Mouse (Mus musculus) CH12F3 (cell line): Measurements from ENCODE around the gene Adpgk.

Experiments
- in situ Hi-C: fragments of 300-500 bp; cut with MboI; formaldehyde crosslinking; loops from 2 replicates; pipeline ENCODE4 v1.14.3; 2020; ENCODE audit warnings: low sequenced_read_pairs

The Adpgk gene

GRCm38 (mm10) chr9:59290957-59291687 lies at the start of gene Adpgk:
Gene Adpgk, plus strand, starts transcription at chr9:59291558.
- in situ Hi-C loops: no loop called here

- in situ Hi-C loops: no loop called here
These were observed 46.2 kb upstream of the Adpgk start for GRCm38 (mm10) chr9:59245181-59245580.

GRCm38 (mm10) chr9:59246456-59247029 lies 44.8 kb upstream of the Adpgk start:
- in situ Hi-C loops: no loop called here

GRCm38 (mm10) chr9:59249359-59249758 lies 42.0 kb upstream of the Adpgk start:
- in situ Hi-C loops: no loop called here

- in situ Hi-C loops: no loop called here
These were observed 41.1 kb upstream of the Adpgk start for GRCm38 (mm10) chr9:59250272-59250671.

GRCm38 (mm10) chr9:59254716-59255421 lies 36.5 kb upstream of the Adpgk start:
- in situ Hi-C loops: no loop called here

- in situ Hi-C loops: no loop called here
These were observed 31.4 kb upstream of the Adpgk start for GRCm38 (mm10) chr9:59259806-59260454.

- in situ Hi-C loops: no loop called here
These were observed 25.0 kb upstream of the Adpgk start for GRCm38 (mm10) chr9:59266332-59266731.

GRCm38 (mm10) chr9:59269728-59270127 lies 21.6 kb upstream of the Adpgk start:
- in situ Hi-C loops: no loop called here

- in situ Hi-C loops: no loop called here
These were observed 20.3 kb upstream of the Adpgk start for GRCm38 (mm10) chr9:59271081-59271480.

- in situ Hi-C loops: no loop called here
These were observed 19.6 kb upstream of the Adpgk start for GRCm38 (mm10) chr9:59271711-59272110.

GRCm38 (mm10) chr9:59273199-59273598 lies 18.2 kb upstream of the Adpgk start:
- in situ Hi-C loops: no loop called here

- in situ Hi-C loops: no loop called here
These were observed 16.4 kb upstream of the Adpgk start for GRCm38 (mm10) chr9:59274846-59275455.

- in situ Hi-C loops: no loop called here
These were observed 13.2 kb upstream of the Adpgk start for GRCm38 (mm10) chr9:59278199-59278598.

- in situ Hi-C loops: no loop called here
These were observed 12.7 kb upstream of the Adpgk start for GRCm38 (mm10) chr9:59278694-59279093.

GRCm38 (mm10) chr9:59280888-59281287 lies 10.5 kb upstream of the Adpgk start:
- in situ Hi-C loops: loop anchor here (10.0 kb wide), 1 partner anchor 266 kb away; no protein-coding TSS in a partner anchor

- in situ Hi-C loops: loop anchor here (10.0 kb wide), 1 partner anchor 267 kb away; no protein-coding TSS in a partner anchor
These were observed 9.3 kb upstream of the Adpgk start for GRCm38 (mm10) chr9:59281871-59282682.

- in situ Hi-C loops: loop anchor here (10.0 kb wide), 1 partner anchor 268 kb away; no protein-coding TSS in a partner anchor
These were observed 8.7 kb upstream of the Adpgk start for GRCm38 (mm10) chr9:59282683-59282986.

GRCm38 (mm10) chr9:59285614-59286013 lies 5.7 kb upstream of the Adpgk start:
- in situ Hi-C loops: loop anchor here (10.0 kb wide), 1 partner anchor 271 kb away; no protein-coding TSS in a partner anchor

GRCm38 (mm10) chr9:59288058-59288457 lies 3.3 kb upstream of the Adpgk start:
- in situ Hi-C loops: loop anchor here (10.0 kb wide), 1 partner anchor 273 kb away; no protein-coding TSS in a partner anchor
